Mouse (Mus musculus) kidney, embryonic 14.5 days (tissue): ENCODE measurements at regions not wholly inside any gene's neighbourhood (a gene's known extent, or its start where the extent isn't known, plus 50 kb on each side); places are given as distances from the start of the nearest gene placed in this dataset.

Experiments
- ATAC-seq: fragments of 200-750 bp; cut with Nextera tagmentation; 2 replicates; pipeline ENCODE4 v1.8.0; 2017; ENCODE audit warnings: moderate number of reproducible peaks, mild to moderate bottlenecking, moderate TSS enrichment, moderate library complexity; ENCODE audit not compliant: low FRiP score, low TSS enrichment
- H3K27ac ChIP-seq: fragments of 300-500 bp; sonication (generic); 2 replicates; pipeline ENCODE4 v1.5.1; 2014; ENCODE audit warnings: low read depth, mild to moderate bottlenecking, low read length, moderate library complexity, mixed read lengths
- H3K27me3 ChIP-seq: fragments of 300-500 bp; sonication (generic); 2 replicates; pipeline ENCODE4 v1.6.1; 2014; ENCODE audit warnings: mild to moderate bottlenecking, low read length; ENCODE audit not compliant: control insufficient read depth, insufficient read depth
- H3K36me3 ChIP-seq: fragments of 300-500 bp; sonication (generic); 2 replicates; pipeline ENCODE4 v1.6.1; 2014; ENCODE audit warnings: low read length, mixed read lengths; ENCODE audit not compliant: control insufficient read depth, insufficient read depth
- H3K4me1 ChIP-seq: fragments of 300-500 bp; sonication (generic); 2 replicates; pipeline ENCODE4 v1.6.1; 2014; ENCODE audit warnings: low read length, mixed read lengths; ENCODE audit not compliant: control insufficient read depth, insufficient read depth
- H3K4me2 ChIP-seq: fragments of 300-500 bp; sonication (generic); replicated peaks from 2 replicates; pipeline ENCODE4 v1.6.1; 2014; ENCODE audit warnings: low read depth, mild to moderate bottlenecking, low read length
- H3K4me3 ChIP-seq: fragments of 300-500 bp; sonication (generic); 2 replicates; pipeline ENCODE4 v1.5.1; 2014; ENCODE audit warnings: mild to moderate bottlenecking, low read length
- H3K9ac ChIP-seq: fragments of 300-500 bp; sonication (generic); 2 replicates; pipeline ENCODE4 v1.6.1; 2014; ENCODE audit warnings: low read depth, mild to moderate bottlenecking, low read length, moderate library complexity
- H3K9me3 ChIP-seq: fragments of 300-500 bp; sonication (generic); 2 replicates; pipeline ENCODE4 v1.6.1; 2016; ENCODE audit warnings: low read length; ENCODE audit not compliant: control insufficient read depth
- WGBS: fragments of 180-500 bp; shearing (Covaris S2); extraction: QIAGEN DNeasy Blood & Tissue Kit; methylation state at CpG from one replicate; pipeline ENCODE4 v1.1.7; 2014; 5-methylcytosine and 5-hydroxymethylcytosine counted together

DNA sequence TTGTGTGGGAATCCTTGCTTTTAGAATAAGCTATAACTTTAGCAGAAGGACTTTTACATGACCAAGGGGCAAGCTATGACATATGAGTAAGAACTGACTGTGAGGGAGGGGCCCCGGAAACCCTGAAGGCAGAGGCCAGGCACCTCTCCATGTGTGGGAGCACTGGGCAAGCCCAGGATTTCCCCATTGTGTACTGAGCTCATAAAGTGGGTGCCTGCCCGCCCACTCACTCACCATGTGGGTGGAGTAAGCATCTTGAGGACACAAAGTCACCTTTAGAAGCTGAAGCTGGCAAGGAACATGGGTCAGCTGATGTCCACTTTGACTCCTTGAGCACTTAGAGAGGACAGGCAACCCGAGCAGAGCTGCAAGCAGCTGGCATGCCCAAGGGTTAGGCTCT, 323.3 kb downstream of the Bcl11a start:
- H3K4me3 ChIP-seq, result no peak overlapping the region
- no peaks in the 10 kb centered on the region for H3K9me3 ChIP-seq
- no peaks in the 10 kb centered on the region for H3K36me3 ChIP-seq
- no peaks in the 10 kb centered on the region for H3K4me1 ChIP-seq
- H3K27me3 ChIP-seq, result no peaks in the 10 kb centered on the region
- no peak overlapping the region for H3K4me2 ChIP-seq
- H3K9ac ChIP-seq, result no peak overlapping the region
- H3K27ac ChIP-seq, result no peak overlapping the region
- 72% methylated on average over 3 of the region's 3 CpGs for WGBS
- ATAC-seq, result no peak

DNA sequence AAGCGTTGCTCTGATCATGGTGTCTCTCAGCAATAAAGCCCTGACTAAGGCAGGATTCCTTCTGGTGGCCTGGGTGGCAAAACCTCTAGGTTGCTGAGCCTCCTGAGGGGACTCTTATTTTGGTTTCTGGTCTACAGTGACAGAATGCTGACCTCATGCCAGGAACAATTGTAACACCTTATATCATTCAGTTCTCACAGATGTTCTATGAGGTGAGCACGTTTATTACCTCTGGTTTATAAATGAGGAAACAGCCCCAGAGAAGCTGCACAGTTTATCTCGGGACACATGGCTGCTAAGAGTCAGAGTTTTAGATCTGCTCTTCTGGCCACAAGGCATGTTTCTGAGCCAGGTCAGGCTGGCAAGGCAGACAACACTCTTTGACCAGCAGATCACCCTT, 324.3 kb downstream of the Bcl11a start:
- no peaks in the 10 kb centered on the region for H3K27me3 ChIP-seq
- no peak for ATAC-seq
- H3K9ac ChIP-seq, result no peak overlapping the region
- WGBS, result 32% methylated on average over 3 of the region's 3 CpGs
- H3K27ac ChIP-seq, result no peak overlapping the region
- no peaks in the 10 kb centered on the region for H3K9me3 ChIP-seq
- no peak overlapping the region for H3K4me3 ChIP-seq
- H3K4me2 ChIP-seq, result no peak overlapping the region
- H3K36me3 ChIP-seq, result no peaks in the 10 kb centered on the region
- no peaks in the 10 kb centered on the region for H3K4me1 ChIP-seq

- Histone ChIP-seq H3K27me3 (no peaks in the 10 kb centered on the region), H3K27ac (no peak overlapping the region), H3K4me3 (no peak overlapping the region), H3K4me2 (no peak overlapping the region), H3K9me3 (no peaks in the 10 kb centered on the region; the same call in 1 of the 2 replicates), H3K36me3 (no peaks in the 10 kb centered on the region), H3K4me1 (no peaks in the 10 kb centered on the region), H3K9ac (no peak overlapping the region)
- no peak for ATAC-seq
Observed at GRCm38 (mm10) chr11:24414804-24415203, 336.9 kb downstream of the Bcl11a start.

DNA sequence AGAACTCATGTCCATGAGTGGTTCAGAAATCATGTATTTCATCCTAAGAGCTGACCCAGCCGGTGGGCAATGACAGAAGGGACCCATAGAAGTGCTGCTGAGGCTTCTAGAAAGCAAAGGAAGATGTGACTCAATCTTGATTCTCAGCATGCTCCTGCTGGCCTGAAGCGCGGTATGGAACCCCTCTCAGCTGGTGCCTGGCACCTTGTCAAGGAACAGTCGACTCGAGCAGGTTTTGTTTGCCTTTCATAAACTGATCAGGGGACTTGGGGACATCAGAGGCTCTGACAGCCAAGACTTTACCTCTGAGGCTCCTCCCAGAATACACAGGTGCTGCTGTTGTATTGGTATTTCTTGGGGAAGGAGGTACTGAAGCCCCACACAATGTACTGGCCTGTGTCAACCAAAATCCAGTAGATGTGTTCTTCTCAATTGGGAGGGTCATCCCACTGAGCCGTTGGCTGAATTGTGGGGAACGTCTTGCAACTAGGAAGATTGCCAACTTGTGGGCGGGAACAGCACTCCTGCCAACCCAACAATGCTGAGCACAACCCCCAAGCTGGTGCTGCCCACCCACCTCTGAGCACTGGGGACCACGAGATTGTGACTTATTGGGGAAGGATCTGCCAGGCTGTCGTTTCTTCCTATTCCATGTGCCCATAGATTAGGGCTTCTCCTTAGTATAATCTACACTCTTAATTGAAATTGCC, 344.4 kb downstream of the Bcl11a start:
- WGBS, result 89% methylated on average over 10 of the region's 10 CpGs
- no peak for ATAC-seq
- Histone ChIP-seq H3K27me3 (no peaks in the 10 kb centered on the region), H3K4me2 (no peak overlapping the region), H3K4me3 (no peak overlapping the region), H3K9ac (no peak overlapping the region), H3K4me1 (no peaks in the 10 kb centered on the region), H3K27ac (no peak overlapping the region), H3K9me3 (no peaks in the 10 kb centered on the region; the same call in 1 of the 2 replicates), H3K36me3 (no peaks in the 10 kb centered on the region)

- Histone ChIP-seq H3K9ac (no peak overlapping the region), H3K4me3 (no peak overlapping the region), H3K4me1 (no peaks in the 10 kb centered on the region), H3K4me2 (no peak overlapping the region), H3K27ac (no peak overlapping the region), H3K9me3 (no peaks in the 10 kb centered on the region), H3K36me3 (no peaks in the 10 kb centered on the region), H3K27me3 (no peaks in the 10 kb centered on the region)
- no peak for ATAC-seq
- WGBS, result 73% methylated on average over 6 of the region's 6 CpGs
Observed at GRCm38 (mm10) chr11:24423278-24423677, 345.4 kb downstream of the Bcl11a start.

GRCm38 (mm10) chr11:24426995-24427883, 349.4 kb downstream of the Bcl11a start:
- H3K27ac ChIP-seq, result no peak overlapping the region
- 0 out of 2 replicates have a peak, but pooled peaks have one; percentile 57 for ATAC-seq
- no peaks in the 10 kb centered on the region for H3K9me3 ChIP-seq
- H3K9ac ChIP-seq, result no peak overlapping the region
- H3K27me3 ChIP-seq, result no peaks in the 10 kb centered on the region
- no peak overlapping the region for H3K4me3 ChIP-seq
- H3K36me3 ChIP-seq, result no peaks in the 10 kb centered on the region
- WGBS, result 14% methylated on average over 5 of the region's 5 CpGs
- H3K4me2 ChIP-seq, result no peak overlapping the region
- H3K4me1 ChIP-seq, result no peaks in the 10 kb centered on the region

- Histone ChIP-seq H3K4me1 (no peaks in the 10 kb centered on the region), H3K4me2 (no peak overlapping the region), H3K36me3 (no peaks in the 10 kb centered on the region), H3K27me3 (no peaks in the 10 kb centered on the region), H3K9me3 (no peaks in the 10 kb centered on the region), H3K9ac (no peak overlapping the region), H3K27ac (no peak overlapping the region), H3K4me3 (no peak overlapping the region)
- no peak for ATAC-seq
- WGBS, result 98% methylated on average over 1 of the region's 1 CpGs
Observed at GRCm38 (mm10) chr11:24448608-24449007, 370.8 kb downstream of the Bcl11a start.

GRCm38 (mm10) chr11:24452267-24452666, 374.4 kb downstream of the Bcl11a start:
- H3K4me1 ChIP-seq, result no peaks in the 10 kb centered on the region
- H3K9me3 ChIP-seq, result no peaks in the 10 kb centered on the region
- H3K27me3 ChIP-seq, result no peaks in the 10 kb centered on the region
- no peak overlapping the region for H3K9ac ChIP-seq
- H3K27ac ChIP-seq, result no peak overlapping the region
- WGBS, result 53% methylated on average over 7 of the region's 7 CpGs
- no peak for ATAC-seq
- no peaks in the 10 kb centered on the region for H3K36me3 ChIP-seq
- no peak overlapping the region for H3K4me2 ChIP-seq
- no peak overlapping the region for H3K4me3 ChIP-seq

- 66% methylated on average over 4 of the region's 4 CpGs for WGBS
- no peaks in the 10 kb centered on the region for H3K36me3 ChIP-seq
Observed at GRCm38 (mm10) chr11:24464642-24465041, 386.8 kb downstream of the Bcl11a start.

More at GRCm38 (mm10) chr11:24464642-24465041, 386.8 kb downstream of the Bcl11a start:
- Histone ChIP-seq H3K4me1 (no peaks in the 10 kb centered on the region), H3K9ac (no peak overlapping the region), H3K9me3 (no peaks in the 10 kb centered on the region), H3K27me3 (no peaks in the 10 kb centered on the region), H3K4me2 (no peak overlapping the region), H3K27ac (no peak overlapping the region), H3K4me3 (no peak overlapping the region)
- no peak for ATAC-seq
